15 mouse cellular contexts compared by ENCODE assay signal in genomic region chr14:12099390-12100333, GRCm38 (mm10).
A peak's percentile ranks its signal among the peaks of the same experiment; 100 is the strongest.
DNase-seq lines count a peak whose midpoint lies in the region; ATAC-seq and TF ChIP-seq lines count a peak whose summit lies in the region.
"Had no signal": no experiment of that assay in that cellular context is flagged by ENCODE, and none has a peak within 500 bp of the region (broad histone marks: within the 10 kb centered on the region; RNA-seq: fewer than 3 reads in every experiment).

No protein-coding gene starts in this region.

- intact Hi-C loops in heart, postnatal 14 days (cut with DNase I): no loop called here

- H3K36me3 ChIP-seq in heart, embryonic 15.5 days: no peaks in the 10 kb centered on the region
- H3K36me3 ChIP-seq in midbrain, embryonic 15.5 days (replicated peaks): no peaks in the 10 kb centered on the region
- no peaks in the 10 kb centered on the region for H3K36me3 ChIP-seq in midbrain, postnatal 0 days (ENCODE audit: insufficient read depth, low read length)
- H3K36me3 ChIP-seq in intestine, embryonic 16.5 days (ENCODE audit: control insufficient read depth, insufficient read depth, low read length): no peaks in the 10 kb centered on the region
- H3K36me3 ChIP-seq: hindbrain, embryonic 15.5 days; liver, embryonic 15.5 days had no signal

- no peak for TF ChIP-seq CTCF in midbrain, postnatal 0 days (IDR thresholded peaks at IDR 0.05)

- no peaks in the 10 kb centered on the region for H3K27me3 ChIP-seq in heart, embryonic 15.5 days
- H3K27me3 ChIP-seq in midbrain, embryonic 15.5 days (replicated peaks): no peaks in the 10 kb centered on the region
- no peaks in the 10 kb centered on the region for H3K27me3 ChIP-seq in midbrain, postnatal 0 days (ENCODE audit: insufficient read depth, low read length)
- H3K27me3 ChIP-seq in intestine, embryonic 16.5 days (replicated peaks; ENCODE audit: control insufficient read depth, insufficient read depth, low read length): no peaks in the 10 kb centered on the region
- H3K27me3 ChIP-seq: hindbrain, embryonic 15.5 days; liver, embryonic 15.5 days; Patski had no signal

- H3K9ac ChIP-seq in heart, embryonic 15.5 days: no peak overlapping the region
- H3K9ac ChIP-seq in midbrain, embryonic 15.5 days: no peak overlapping the region
- H3K9ac ChIP-seq in midbrain, postnatal 0 days (replicated peaks; ENCODE audit: low read length, poor library complexity, severe bottlenecking): no peak overlapping the region
- no peak overlapping the region for H3K9ac ChIP-seq in intestine, embryonic 16.5 days (ENCODE audit: low read depth, low read length)
- H3K9ac ChIP-seq: hindbrain, embryonic 15.5 days; liver, embryonic 15.5 days had no signal

- no peak overlapping the region for H3K4me3 ChIP-seq in heart, embryonic 15.5 days
- no peak overlapping the region for H3K4me3 ChIP-seq in midbrain, embryonic 15.5 days
- H3K4me3 ChIP-seq in midbrain, postnatal 0 days (ENCODE audit: low read depth, low read length): no peak overlapping the region
- H3K4me3 ChIP-seq in intestine, embryonic 16.5 days (ENCODE audit: low read length): no peak overlapping the region
- H3K4me3 ChIP-seq: hindbrain, embryonic 15.5 days; liver, embryonic 15.5 days had no signal

- H3K9me3 ChIP-seq in heart, embryonic 15.5 days (replicated peaks): no peaks in the 10 kb centered on the region
- no peaks in the 10 kb centered on the region for H3K9me3 ChIP-seq in midbrain, embryonic 15.5 days
- no peaks in the 10 kb centered on the region for H3K9me3 ChIP-seq in midbrain, postnatal 0 days (ENCODE audit: low read length)
- no peaks in the 10 kb centered on the region for H3K9me3 ChIP-seq in intestine, embryonic 16.5 days (ENCODE audit: control insufficient read depth, low read length)
- H3K9me3 ChIP-seq: hindbrain, embryonic 15.5 days; liver, embryonic 15.5 days had no signal

- 54% methylated on average over 12 of the region's 12 CpGs for WGBS in heart, embryonic 15.5 days
- WGBS in midbrain, embryonic 15.5 days: 70% methylated on average over 12 of the region's 12 CpGs
- WGBS in midbrain, postnatal 0 days: 68% methylated on average over 12 of the region's 12 CpGs
- WGBS in intestine, embryonic 16.5 days: 38% methylated on average over 12 of the region's 12 CpGs

- no peak for DNase-seq in heart, postnatal 14 days
- no peak for DNase-seq in midbrain, postnatal 0 days (ENCODE audit: low spot score)
- DNase-seq in skeletal muscle tissue, adult 2 months (ENCODE audit: low read depth, low spot score): peak; percentile 17
- no peak for DNase-seq in T-cell, adult 2 months (ENCODE audit: low spot score)
- DNase-seq: adrenal gland, postnatal 10 days; embryo, embryonic 11 days; gastrocnemius, postnatal 25 days; right cerebral cortex, postnatal 4 days had no signal

- H3K4me1 ChIP-seq in heart, embryonic 15.5 days (replicated peaks): no peaks in the 10 kb centered on the region; the same call in 1 of the 2 replicates
- H3K4me1 ChIP-seq in midbrain, embryonic 15.5 days: 0 out of 2 replicates have a peak, but pooled peaks cover 2% of the 10 kb centered on the region
- no peaks in the 10 kb centered on the region for H3K4me1 ChIP-seq in midbrain, postnatal 0 days (ENCODE audit: insufficient read depth, low read length)
- no peaks in the 10 kb centered on the region; the same call in 1 of the 2 replicates for H3K4me1 ChIP-seq in intestine, embryonic 16.5 days (ENCODE audit: control insufficient read depth, insufficient read depth, low read length)
- H3K4me1 ChIP-seq: hindbrain, embryonic 15.5 days; liver, embryonic 15.5 days had no signal

- H3K27ac ChIP-seq in heart, embryonic 15.5 days: no peak overlapping the region
- H3K27ac ChIP-seq in midbrain, embryonic 15.5 days: 0 out of 2 replicates have a peak overlapping the region, but pooled peaks have one; percentile 4
- no peak overlapping the region for H3K27ac ChIP-seq in midbrain, postnatal 0 days (ENCODE audit: low read depth, low read length)
- H3K27ac ChIP-seq in intestine, embryonic 16.5 days (ENCODE audit: low read length): no peak overlapping the region
- H3K27ac ChIP-seq: hindbrain, embryonic 15.5 days; liver, embryonic 15.5 days; stomach, postnatal 0 days had no signal

- H3K4me2 ChIP-seq in heart, embryonic 15.5 days: no peak overlapping the region
- H3K4me2 ChIP-seq in midbrain, embryonic 15.5 days: no peak overlapping the region
- no peak overlapping the region for H3K4me2 ChIP-seq in midbrain, postnatal 0 days (ENCODE audit: low read depth, low read length, poor library complexity, severe bottlenecking)
- no peak overlapping the region for H3K4me2 ChIP-seq in intestine, embryonic 16.5 days (ENCODE audit: low read depth, low read length)
- H3K4me2 ChIP-seq: hindbrain, embryonic 15.5 days; liver, embryonic 15.5 days had no signal

- ATAC-seq in heart, embryonic 15.5 days (replicated peaks; ENCODE audit: insufficient number of reproducible peaks, insufficient read depth, low FRiP score, low read depth): 0 out of 2 replicates have a peak, but pooled peaks have one; percentile 47
- ATAC-seq in midbrain, embryonic 15.5 days (replicated peaks): no peak
- no peak for ATAC-seq in midbrain, postnatal 0 days (ENCODE audit: low FRiP score)
- peak; percentile 49 for ATAC-seq in intestine, embryonic 16.5 days
- ATAC-seq: Patski had no signal

Comparison
In these comparisons a context has a peak if more than half of its experiments do, and no peak if none do; other contexts are left out.
1. ATAC-seq: peak in heart, embryonic 15.5 days (single experiment) and intestine, embryonic 16.5 days (single experiment); none in midbrain, embryonic 15.5 days (single experiment) and midbrain, postnatal 0 days (single experiment).